Mouse (Mus musculus): ENCODE data around the gene 2010003K11Rik. TPM values are rescaled to one million over a fixed set of nuclear protein-coding genes. Genes with fewer than 3 reads are reported as not detected.

2010003K11Rik gene
- 2.7 TPM for polyA plus RNA-seq (2014; fragmentation: Illumina TruSeq; extraction: RNeasy Lipid Tissue Mini Kit (QIAGEN cat#74804); ENCODE audit: low read depth, low replicate concordance)

DNA sequence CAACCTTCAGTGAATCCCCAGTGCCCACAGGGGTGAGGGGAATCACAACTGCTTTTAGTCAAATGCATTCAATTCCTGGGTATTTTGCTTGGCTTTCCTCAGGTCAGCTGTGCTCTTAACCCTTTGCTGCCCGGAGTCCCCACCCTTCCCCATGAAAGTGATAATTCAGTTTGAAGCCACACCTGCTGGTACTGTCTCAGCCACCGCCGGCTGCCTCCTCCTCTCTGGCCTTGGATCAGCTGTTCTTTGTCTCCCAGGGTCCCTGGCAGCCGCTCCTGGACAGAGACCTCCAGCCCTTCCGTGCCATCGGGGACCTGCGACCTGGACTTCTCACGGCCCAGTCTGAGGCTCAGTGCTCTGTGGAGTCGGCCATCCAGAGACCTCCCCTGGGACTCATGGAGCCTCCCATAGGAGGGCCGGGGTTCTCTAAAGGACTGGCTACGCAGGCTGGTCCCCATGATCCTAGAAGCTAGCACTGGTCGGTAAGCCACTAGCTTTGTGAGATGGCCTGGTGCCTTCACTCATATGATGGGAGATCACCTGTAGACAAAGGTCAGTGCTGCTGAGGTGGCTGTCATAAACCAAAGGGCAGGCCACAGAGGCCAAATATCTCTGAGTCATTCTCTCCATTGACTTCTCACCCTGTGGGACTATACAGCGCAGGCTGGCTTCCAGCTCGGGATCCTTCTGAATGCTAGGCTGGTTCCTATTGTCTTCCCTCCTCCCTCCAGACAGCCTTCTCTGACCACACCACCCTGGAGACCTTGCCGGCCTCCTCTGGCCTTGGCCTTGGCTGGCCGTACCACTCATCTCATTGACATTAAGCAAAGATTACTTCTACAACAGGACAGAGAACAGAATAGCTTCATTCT is at the start of gene 2010003K11Rik:
Gene 2010003K11Rik (minus strand): TSS at position 522 of the 872 bp plus-strand sequence.

GRCm38 (mm10) chr19:4509986-4510963 is 11.9 kb upstream of the 2010003K11Rik start, which contains the start of gene Pcx:
Gene Pcx (plus strand): TSS chr19:4510472.

GRCm38 (mm10) chr19:4477345-4478189 is 20.8 kb downstream of the 2010003K11Rik start, which contains the start of gene Syt12:
Gene Syt12 (minus strand): TSS chr19:4477447.

Other genes starting within 250 kb of the 2010003K11Rik start
- gene Ssh3, start 229.4 kb downstream of the 2010003K11Rik start, polyA plus RNA-seq (2014; fragmentation: Illumina TruSeq; extraction: RNeasy Lipid Tissue Mini Kit (QIAGEN cat#74804); ENCODE audit: low read depth, low replicate concordance): 3.0 TPM
- gene Ankrd13d, start 215.4 kb downstream of the 2010003K11Rik start, polyA plus RNA-seq (2014; fragmentation: Illumina TruSeq; extraction: RNeasy Lipid Tissue Mini Kit (QIAGEN cat#74804); ENCODE audit: low read depth, low replicate concordance): not detected
- gene Grk2, start 192.4 kb downstream of the 2010003K11Rik start, polyA plus RNA-seq (2014; fragmentation: Illumina TruSeq; extraction: RNeasy Lipid Tissue Mini Kit (QIAGEN cat#74804); ENCODE audit: low read depth, low replicate concordance): 10.8 TPM
- 63.7 TPM for gene Kdm2a, start 100.3 kb downstream of the 2010003K11Rik start, polyA plus RNA-seq (2014; fragmentation: Illumina TruSeq; extraction: RNeasy Lipid Tissue Mini Kit (QIAGEN cat#74804); ENCODE audit: low read depth, low replicate concordance)
- 2.3 TPM for gene Rhod, start 59.2 kb downstream of the 2010003K11Rik start, polyA plus RNA-seq (2014; fragmentation: Illumina TruSeq; extraction: RNeasy Lipid Tissue Mini Kit (QIAGEN cat#74804); ENCODE audit: low read depth, low replicate concordance)
- gene Syt12, start 21.1 kb downstream of the 2010003K11Rik start, polyA plus RNA-seq (2014; fragmentation: Illumina TruSeq; extraction: RNeasy Lipid Tissue Mini Kit (QIAGEN cat#74804); ENCODE audit: low read depth, low replicate concordance): 6.5 TPM
- gene Pcx, start 11.9 kb upstream of the 2010003K11Rik start, polyA plus RNA-seq (2014; fragmentation: Illumina TruSeq; extraction: RNeasy Lipid Tissue Mini Kit (QIAGEN cat#74804); ENCODE audit: low read depth, low replicate concordance): 8.6 TPM
- not detected for gene Lrfn4, start 117.1 kb upstream of the 2010003K11Rik start, polyA plus RNA-seq (2014; fragmentation: Illumina TruSeq; extraction: RNeasy Lipid Tissue Mini Kit (QIAGEN cat#74804); ENCODE audit: low read depth, low replicate concordance)
- 3.0 TPM for gene Rce1, start 127.1 kb upstream of the 2010003K11Rik start, polyA plus RNA-seq (2014; fragmentation: Illumina TruSeq; extraction: RNeasy Lipid Tissue Mini Kit (QIAGEN cat#74804); ENCODE audit: low read depth, low replicate concordance)
- not detected for gene Gm960, start 200.1 kb upstream of the 2010003K11Rik start, polyA plus RNA-seq (2014; fragmentation: Illumina TruSeq; extraction: RNeasy Lipid Tissue Mini Kit (QIAGEN cat#74804); ENCODE audit: low read depth, low replicate concordance)
- not detected for gene Sptbn2, start 212.6 kb upstream of the 2010003K11Rik start, polyA plus RNA-seq (2014; fragmentation: Illumina TruSeq; extraction: RNeasy Lipid Tissue Mini Kit (QIAGEN cat#74804); ENCODE audit: low read depth, low replicate concordance)

Measured in adrenal gland, adult 10 weeks (tissue).